Mouse (Mus musculus): Measurements from ENCODE around the gene Ces1e. TPM values are rescaled to one million over a fixed set of nuclear protein-coding genes. Genes with fewer than 3 reads are reported as not detected.
"Not testable (repeated sequence)": the region's sequence is repeated elsewhere in the genome, so short reads cannot be mapped to it uniquely, and the experiment has no call there.

Ces1e gene
- polyA plus RNA-seq, 1 experiment from 2014 or later, result not detected

GRCm38 (mm10) chr8:93235681-93236080, 6.3 kb upstream of the Ces1e start:
- H3K36me3 ChIP-seq (ENCODE audit: control insufficient read depth, insufficient read depth, low read length), result no peaks in the 10 kb centered on the region
- H3K9me3 ChIP-seq (ENCODE audit: control insufficient read depth, low read length), result no peaks in the 10 kb centered on the region
- H3K4me2 ChIP-seq, result no peak overlapping the region
- H3K27ac ChIP-seq (ENCODE audit: low read depth, low read length), result no peak overlapping the region
- H3K27me3 ChIP-seq (ENCODE audit: control insufficient read depth, insufficient read depth, low read length), result no peaks in the 10 kb centered on the region
- H3K4me1 ChIP-seq (ENCODE audit: control insufficient read depth, insufficient read depth, low read length), result no peaks in the 10 kb centered on the region
- no peak overlapping the region for H3K4me3 ChIP-seq (ENCODE audit: low read depth, low read length)
- no peak overlapping the region for H3K9ac ChIP-seq (ENCODE audit: low read length)
- ATAC-seq (ENCODE audit: low FRiP score) (no peak), DNase-seq (ENCODE audit: low spot score, missing footprints) (no peak)
- WGBS, result 89% methylated on average over 1 of the region's 1 CpGs

GRCm38 (mm10) chr8:93234706-93235105, 5.3 kb upstream of the Ces1e start:
- no peak for ATAC-seq (ENCODE audit: low FRiP score)
- Histone ChIP-seq H3K27ac (ENCODE audit: low read depth, low read length) (no peak overlapping the region), H3K9ac (ENCODE audit: low read length) (no peak overlapping the region), H3K27me3 (ENCODE audit: control insufficient read depth, insufficient read depth, low read length) (no peaks in the 10 kb centered on the region), H3K9me3 (ENCODE audit: control insufficient read depth, low read length) (no peaks in the 10 kb centered on the region), H3K36me3 (ENCODE audit: control insufficient read depth, insufficient read depth, low read length) (no peaks in the 10 kb centered on the region), H3K4me2 (no peak overlapping the region), H3K4me3 (ENCODE audit: low read depth, low read length) (no peak overlapping the region), H3K4me1 (ENCODE audit: control insufficient read depth, insufficient read depth, low read length) (no peaks in the 10 kb centered on the region)
- no peak for DNase-seq (ENCODE audit: low spot score, missing footprints)
- WGBS, result 87% methylated on average over 1 of the region's 1 CpGs

- DNase-seq (ENCODE audit: low spot score, missing footprints) (no peak), ATAC-seq (ENCODE audit: low FRiP score) (no peak)
- Histone ChIP-seq H3K9me3 (ENCODE audit: control insufficient read depth, low read length) (no peaks in the 10 kb centered on the region), H3K4me1 (ENCODE audit: control insufficient read depth, insufficient read depth, low read length) (no peaks in the 10 kb centered on the region), H3K4me2 (no peak overlapping the region), H3K4me3 (ENCODE audit: low read depth, low read length) (no peak overlapping the region), H3K9ac (ENCODE audit: low read length) (no peak overlapping the region), H3K27ac (ENCODE audit: low read depth, low read length) (no peak overlapping the region), H3K27me3 (ENCODE audit: control insufficient read depth, insufficient read depth, low read length) (no peaks in the 10 kb centered on the region), H3K36me3 (ENCODE audit: control insufficient read depth, insufficient read depth, low read length) (no peaks in the 10 kb centered on the region)
- 87% methylated on average over 6 of the region's 6 CpGs for WGBS
These were observed 4.6 kb upstream of the Ces1e start for GRCm38 (mm10) chr8:93234068-93234467.

GRCm38 (mm10) chr8:93228673-93229370, 597 bp downstream of the Ces1e start:
- H3K27me3 ChIP-seq (ENCODE audit: control insufficient read depth, insufficient read depth, low read length), result no peaks in the 10 kb centered on the region
- no peaks in the 10 kb centered on the region for H3K9me3 ChIP-seq (ENCODE audit: control insufficient read depth, low read length)
- WGBS, result 72% methylated on average over 11 of the region's 11 CpGs
- H3K27ac ChIP-seq (ENCODE audit: low read depth, low read length), result no peak overlapping the region
- DNase-seq (ENCODE audit: low spot score, missing footprints), result no peak
- no peaks in the 10 kb centered on the region for H3K36me3 ChIP-seq (ENCODE audit: control insufficient read depth, insufficient read depth, low read length)
- ATAC-seq (ENCODE audit: low FRiP score), result no peak
- H3K4me3 ChIP-seq (ENCODE audit: low read depth, low read length), result no peak overlapping the region
- no peaks in the 10 kb centered on the region for H3K4me1 ChIP-seq (ENCODE audit: control insufficient read depth, insufficient read depth, low read length)
- no peak overlapping the region for H3K9ac ChIP-seq (ENCODE audit: low read length)
- no peak overlapping the region for H3K4me2 ChIP-seq

- not testable (repeated sequence) for DNase-seq (ENCODE audit: low spot score, missing footprints); H3K36me3 ChIP-seq (ENCODE audit: control insufficient read depth, insufficient read depth, low read length); H3K4me2 ChIP-seq; H3K27ac ChIP-seq (ENCODE audit: low read depth, low read length); H3K4me3 ChIP-seq (ENCODE audit: low read depth, low read length); H3K9ac ChIP-seq (ENCODE audit: low read length); H3K9me3 ChIP-seq (ENCODE audit: control insufficient read depth, low read length); H3K27me3 ChIP-seq (ENCODE audit: control insufficient read depth, insufficient read depth, low read length); ATAC-seq (ENCODE audit: low FRiP score); H3K4me1 ChIP-seq (ENCODE audit: control insufficient read depth, insufficient read depth, low read length)
- 93% methylated on average over 1 of the region's 1 CpGs for WGBS
These were observed 2.9 kb downstream of the Ces1e start for GRCm38 (mm10) chr8:93226471-93226870.

- WGBS, result 88% methylated on average over 3 of the region's 3 CpGs
These were observed 7.5 kb downstream of the Ces1e start for GRCm38 (mm10) chr8:93221896-93222295.

GRCm38 (mm10) chr8:93217867-93218266, 11.6 kb downstream of the Ces1e start:
- Histone ChIP-seq H3K36me3 (ENCODE audit: control insufficient read depth, insufficient read depth, low read length) (no peaks in the 10 kb centered on the region), H3K27ac (ENCODE audit: low read depth, low read length) (no peak overlapping the region), H3K27me3 (ENCODE audit: control insufficient read depth, insufficient read depth, low read length) (no peaks in the 10 kb centered on the region), H3K9ac (ENCODE audit: low read length) (no peak overlapping the region), H3K4me1 (ENCODE audit: control insufficient read depth, insufficient read depth, low read length) (no peaks in the 10 kb centered on the region), H3K4me3 (ENCODE audit: low read depth, low read length) (no peak overlapping the region), H3K9me3 (ENCODE audit: control insufficient read depth, low read length) (no peaks in the 10 kb centered on the region), H3K4me2 (no peak overlapping the region)
- DNase-seq (ENCODE audit: low spot score, missing footprints), result no peak
- WGBS, result 85% methylated on average over 4 of the region's 4 CpGs
- ATAC-seq (ENCODE audit: low FRiP score), result no peak

More at GRCm38 (mm10) chr8:93221896-93222295, 7.5 kb downstream of the Ces1e start:
- DNase-seq (ENCODE audit: low spot score, missing footprints) (no peak), ATAC-seq (ENCODE audit: low FRiP score) (no peak)
- Histone ChIP-seq H3K27ac (ENCODE audit: low read depth, low read length) (no peak overlapping the region), H3K4me1 (ENCODE audit: control insufficient read depth, insufficient read depth, low read length) (no peaks in the 10 kb centered on the region), H3K36me3 (ENCODE audit: control insufficient read depth, insufficient read depth, low read length) (no peaks in the 10 kb centered on the region), H3K4me3 (ENCODE audit: low read depth, low read length) (no peak overlapping the region), H3K9me3 (ENCODE audit: control insufficient read depth, low read length) (no peaks in the 10 kb centered on the region), H3K4me2 (no peak overlapping the region), H3K9ac (ENCODE audit: low read length) (no peak overlapping the region), H3K27me3 (ENCODE audit: control insufficient read depth, insufficient read depth, low read length) (no peaks in the 10 kb centered on the region)

- Histone ChIP-seq H3K9me3 (ENCODE audit: control insufficient read depth, low read length) (no peaks in the 10 kb centered on the region), H3K9ac (ENCODE audit: low read length) (no peak overlapping the region), H3K27ac (ENCODE audit: low read depth, low read length) (no peak overlapping the region), H3K4me1 (ENCODE audit: control insufficient read depth, insufficient read depth, low read length) (no peaks in the 10 kb centered on the region), H3K4me3 (ENCODE audit: low read depth, low read length) (no peak overlapping the region), H3K27me3 (ENCODE audit: control insufficient read depth, insufficient read depth, low read length) (no peaks in the 10 kb centered on the region), H3K4me2 (no peak overlapping the region), H3K36me3 (ENCODE audit: control insufficient read depth, insufficient read depth, low read length) (no peaks in the 10 kb centered on the region)
- ATAC-seq (ENCODE audit: low FRiP score), result no peak
- WGBS, result 81% methylated on average over 1 of the region's 1 CpGs
- no peak for DNase-seq (ENCODE audit: low spot score, missing footprints)
These were observed 12.0 kb downstream of the Ces1e start for GRCm38 (mm10) chr8:93217375-93217774.

GRCm38 (mm10) chr8:93211091-93211490, 18.3 kb downstream of the Ces1e start:
- no peaks in the 10 kb centered on the region for H3K4me1 ChIP-seq (ENCODE audit: control insufficient read depth, insufficient read depth, low read length)
- no peak overlapping the region for H3K27ac ChIP-seq (ENCODE audit: low read depth, low read length)
- no peaks in the 10 kb centered on the region for H3K9me3 ChIP-seq (ENCODE audit: control insufficient read depth, low read length)
- no peak overlapping the region for H3K9ac ChIP-seq (ENCODE audit: low read length)
- H3K27me3 ChIP-seq (ENCODE audit: control insufficient read depth, insufficient read depth, low read length), result no peaks in the 10 kb centered on the region
- H3K4me3 ChIP-seq (ENCODE audit: low read depth, low read length), result no peak overlapping the region
- DNase-seq (ENCODE audit: low spot score, missing footprints) (no peak), ATAC-seq (ENCODE audit: low FRiP score) (no peak)
- no peaks in the 10 kb centered on the region for H3K36me3 ChIP-seq (ENCODE audit: control insufficient read depth, insufficient read depth, low read length)
- no peak overlapping the region for H3K4me2 ChIP-seq
